Mouse (Mus musculus) C2C12 (cell line): Measurements from ENCODE around the gene Scmh1.

Experiments used
- CEBPB ChIP-seq: IDR thresholded peaks from one replicate; pipeline ENCODE4 v1.6.1; 2011; ENCODE audit warnings: low read depth, mild to moderate bottlenecking, control low read depth, moderate library complexity
- CTCF ChIP-seq: IDR thresholded peaks from one replicate; pipeline ENCODE4 v1.5.1; 2011; ENCODE audit not compliant: control insufficient read depth, insufficient read depth, insufficient read length
- FOSL1 ChIP-seq: IDR thresholded peaks from one replicate; pipeline ENCODE4 v1.8.0; 2011; ENCODE audit warnings: mild to moderate bottlenecking, low read length; ENCODE audit not compliant: poor library complexity, insufficient read depth, severe bottlenecking
- MAX ChIP-seq: IDR thresholded peaks from one replicate; pipeline ENCODE4 v1.6.1; 2011; ENCODE audit warnings: mild to moderate bottlenecking, control low read depth
- MYOD1 ChIP-seq: IDR thresholded peaks from one replicate; pipeline ENCODE4 v1.6.1; 2011; ENCODE audit warnings: low read depth; ENCODE audit not compliant: control insufficient read depth, insufficient read length
- MYOG ChIP-seq: IDR thresholded peaks from one replicate; pipeline ENCODE4 v1.6.1; 2011; ENCODE audit not compliant: control insufficient read depth, insufficient read length; ENCODE audit errors: extremely low read depth
- USF1 ChIP-seq: IDR thresholded peaks from one replicate; pipeline ENCODE4 v1.6.1; 2011; ENCODE audit warnings: low read depth, mild to moderate bottlenecking, control low read depth, moderate library complexity

DNA sequence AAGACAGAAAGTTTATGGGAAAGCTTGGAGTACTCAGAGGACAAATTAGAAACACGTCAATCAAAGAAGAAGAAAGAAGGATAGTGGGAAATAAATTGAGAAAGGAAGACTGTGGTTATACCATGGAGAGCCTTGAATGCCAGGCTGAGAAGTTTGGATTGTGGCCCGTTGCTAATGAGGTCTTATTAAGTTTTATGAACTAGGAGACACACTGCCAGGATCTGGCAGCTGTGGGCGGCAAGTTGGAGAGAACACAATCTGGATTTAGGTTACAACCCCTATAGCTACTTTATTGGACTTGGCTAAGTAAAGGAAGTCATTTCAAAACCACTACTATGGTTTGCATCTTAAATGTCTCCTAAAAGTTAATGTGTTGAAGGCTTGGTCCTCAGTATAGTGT lies 4.8 kb upstream of the Scmh1 start:
- no peak for TF ChIP-seq CTCF
- TF ChIP-seq MYOD1, result no peak
- TF ChIP-seq MAX, result no peak
- TF ChIP-seq CEBPB, result no peak
- TF ChIP-seq MYOG, result no peak
- TF ChIP-seq USF1, result no peak
- no peak for TF ChIP-seq FOSL1
